Mouse (Mus musculus) limb, embryonic 11.5 days (tissue): ENCODE measurements around the gene Neu2. TPM values are rescaled to one million over a fixed set of nuclear protein-coding genes. Genes with fewer than 3 reads are reported as not detected.

Source experiments
- ATAC-seq: fragments of 200-750 bp; cut with Nextera tagmentation; 2 replicates; pipeline ENCODE4 v1.8.0; 2017; ENCODE audit warnings: low read depth; ENCODE audit not compliant: insufficient number of reproducible peaks, low FRiP score, low TSS enrichment
- DNase-seq: peaks from one replicate; pipeline ENCODE4 v3.0.0-alpha.2; 2015; ENCODE audit warnings: low spot score
- H3K27ac ChIP-seq: fragments of 300-500 bp; sonication (generic); replicated peaks from 2 replicates; pipeline ENCODE4 v1.5.1; 2014; ENCODE audit warnings: low read depth, mild to moderate bottlenecking, low read length
- H3K27me3 ChIP-seq: fragments of 300-500 bp; sonication (generic); 2 replicates; pipeline ENCODE4 v1.6.1; 2014; ENCODE audit warnings: mild to moderate bottlenecking, low read length, mixed read lengths; ENCODE audit not compliant: control insufficient read depth, insufficient read depth
- H3K36me3 ChIP-seq: fragments of 300-500 bp; sonication (generic); 2 replicates; pipeline ENCODE4 v1.6.1; 2014; ENCODE audit warnings: mild to moderate bottlenecking, low read length, moderate library complexity, mixed read lengths; ENCODE audit not compliant: control insufficient read depth, insufficient read depth
- H3K4me1 ChIP-seq: fragments of 300-500 bp; sonication (generic); 2 replicates; pipeline ENCODE4 v1.6.1; 2014; ENCODE audit warnings: low read length, mixed read lengths; ENCODE audit not compliant: control insufficient read depth, insufficient read depth
- H3K4me2 ChIP-seq: fragments of 300-500 bp; sonication (generic); 2 replicates; pipeline ENCODE4 v1.6.1; 2014; ENCODE audit warnings: low read depth, mild to moderate bottlenecking, moderate library complexity; ENCODE audit not compliant: severe bottlenecking
- H3K4me3 ChIP-seq: fragments of 300-500 bp; sonication (generic); 2 replicates; pipeline ENCODE4 v1.5.1; 2014; ENCODE audit warnings: low read depth, low read length
- H3K9ac ChIP-seq: fragments of 300-500 bp; sonication (generic); 2 replicates; pipeline ENCODE4 v1.6.1; 2014; ENCODE audit warnings: mild to moderate bottlenecking, low read length
- H3K9me3 ChIP-seq: fragments of 300-500 bp; sonication (generic); 2 replicates; pipeline ENCODE4 v1.6.1; 2016; ENCODE audit warnings: low read length; ENCODE audit not compliant: control insufficient read depth
- WGBS: fragments of 180-500 bp; shearing (Covaris S2); extraction: QIAGEN DNeasy Blood & Tissue Kit; methylation state at CpG from one replicate; pipeline ENCODE4 v1.1.7; 2014; 5-methylcytosine and 5-hydroxymethylcytosine counted together
- polyA plus RNA-seq: library from polyadenylated mRNA; unstranded; fragments of >200 nt; fragmentation: Nextera tagmentation; extraction: Ambion mirVana; gene quantifications from 2 replicates; pipeline ENCODE4 v1.2.1, GENCODE M21; 2014

The Neu2 gene
- polyA plus RNA-seq, 1 experiment from 2014 or later = not detected

DNA sequence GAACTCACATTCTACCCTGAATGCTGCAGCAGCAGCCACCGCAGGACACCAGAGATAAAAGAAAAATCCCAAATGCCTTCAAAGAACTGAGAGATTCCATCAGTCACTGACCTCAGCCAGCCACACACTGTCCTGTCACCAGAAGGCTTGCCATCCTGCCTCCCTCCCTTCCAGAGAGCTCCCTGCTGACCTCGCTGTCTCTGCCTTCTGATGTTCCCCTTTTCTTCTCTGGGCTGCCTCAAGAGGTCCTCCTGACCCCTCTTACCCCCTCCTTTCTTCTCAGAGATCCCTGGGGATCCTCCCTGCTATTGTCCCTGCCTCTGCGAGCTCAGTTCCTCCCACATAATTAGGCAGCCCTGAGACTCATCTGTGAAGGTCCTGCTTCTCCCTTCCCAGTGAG lies 71.1 kb downstream of the Neu2 start:
- DNase-seq = no peak
- 5% methylated on average over 3 of the region's 3 CpGs for WGBS
- H3K9ac ChIP-seq = no peak overlapping the region
- no peaks in the 10 kb centered on the region for H3K27me3 ChIP-seq
- no peak overlapping the region for H3K4me2 ChIP-seq
- H3K9me3 ChIP-seq = no peaks in the 10 kb centered on the region
- no peaks in the 10 kb centered on the region for H3K36me3 ChIP-seq
- no peak overlapping the region for H3K4me3 ChIP-seq
- H3K4me1 ChIP-seq = no peaks in the 10 kb centered on the region
- ATAC-seq = no peak
- H3K27ac ChIP-seq = no peak overlapping the region

DNA sequence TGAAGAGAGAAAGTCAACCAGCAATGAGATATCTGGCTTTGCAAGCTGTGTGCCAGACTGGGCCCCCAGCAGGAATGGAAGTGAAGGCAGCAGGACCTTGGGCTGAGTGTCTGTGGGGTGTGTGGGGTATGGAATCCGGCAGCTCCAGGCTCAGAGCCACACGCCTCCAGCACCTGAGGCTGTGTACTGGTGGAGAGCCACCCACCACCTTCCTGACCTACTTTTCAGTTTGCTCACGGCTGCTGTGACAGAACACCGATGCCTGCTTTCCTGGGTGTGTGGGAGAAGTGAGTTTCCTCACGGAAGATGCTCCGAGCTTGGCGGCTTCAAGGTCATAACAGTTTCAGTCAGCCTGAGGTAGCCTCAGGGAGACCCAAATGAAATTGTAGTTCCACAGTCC lies 79.5 kb downstream of the Neu2 start:
- Histone ChIP-seq H3K4me1 (no peaks in the 10 kb centered on the region), H3K27ac (no peak overlapping the region), H3K27me3 (no peaks in the 10 kb centered on the region), H3K9ac (no peak overlapping the region), H3K4me2 (no peak overlapping the region), H3K4me3 (no peak overlapping the region), H3K36me3 (no peaks in the 10 kb centered on the region), H3K9me3 (no peaks in the 10 kb centered on the region)
- DNase-seq (no peak), ATAC-seq (no peak)
- WGBS = 88% methylated on average over 7 of the region's 7 CpGs

DNA sequence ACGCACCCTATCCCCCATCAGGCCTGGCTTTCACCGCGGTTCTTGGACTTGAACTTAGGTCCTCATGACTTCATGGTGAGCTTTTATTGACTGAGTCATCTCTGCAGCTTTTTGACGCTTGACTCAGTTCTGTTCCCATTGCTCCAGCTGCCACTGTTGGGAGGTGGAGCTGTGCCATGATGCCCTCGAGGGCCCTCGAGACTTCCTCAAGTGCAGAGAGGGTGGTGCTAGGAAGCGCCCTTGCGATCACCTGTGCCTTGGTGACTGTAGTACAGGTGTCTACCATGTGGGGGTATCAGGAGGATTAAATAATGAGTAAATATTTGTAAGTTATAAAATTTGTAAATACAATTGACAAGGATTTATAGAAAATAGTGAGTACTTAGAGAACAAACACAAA lies 80.3 kb downstream of the Neu2 start:
- Histone ChIP-seq H3K4me1 (no peaks in the 10 kb centered on the region), H3K4me3 (no peak overlapping the region), H3K27ac (no peak overlapping the region), H3K36me3 (no peaks in the 10 kb centered on the region), H3K9ac (no peak overlapping the region), H3K4me2 (no peak overlapping the region), H3K27me3 (no peaks in the 10 kb centered on the region), H3K9me3 (no peaks in the 10 kb centered on the region)
- no peak for ATAC-seq
- no peak for DNase-seq
- WGBS = 88% methylated on average over 8 of the region's 8 CpGs

DNA sequence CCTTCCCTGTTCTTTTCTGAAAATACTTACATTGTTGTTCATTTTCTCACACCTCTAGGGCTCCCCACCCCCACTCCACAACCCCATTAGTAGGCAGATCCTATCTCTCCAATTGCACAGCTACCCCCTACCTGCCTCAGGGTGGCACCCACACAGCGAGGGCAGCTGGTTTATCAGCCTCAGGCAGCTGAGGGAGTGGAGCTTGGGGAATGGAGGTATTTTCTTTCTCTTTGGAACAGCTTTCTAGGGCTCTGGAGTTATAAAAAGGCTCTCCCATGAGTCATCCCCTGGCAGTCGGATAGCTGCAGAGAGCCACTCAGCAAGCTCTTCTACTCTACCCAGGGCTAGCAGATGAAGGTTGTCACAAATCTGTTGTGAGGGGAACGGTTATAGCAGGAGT lies 84.6 kb downstream of the Neu2 start:
- no peaks in the 10 kb centered on the region for H3K4me1 ChIP-seq
- no peak overlapping the region for H3K27ac ChIP-seq
- no peak overlapping the region for H3K9ac ChIP-seq
- 82% methylated on average over 3 of the region's 3 CpGs for WGBS
- H3K36me3 ChIP-seq = no peaks in the 10 kb centered on the region
- no peak overlapping the region for H3K4me2 ChIP-seq
- no peak for DNase-seq
- H3K4me3 ChIP-seq = no peak overlapping the region
- H3K9me3 ChIP-seq = no peaks in the 10 kb centered on the region
- no peaks in the 10 kb centered on the region for H3K27me3 ChIP-seq
- ATAC-seq = no peak

DNA sequence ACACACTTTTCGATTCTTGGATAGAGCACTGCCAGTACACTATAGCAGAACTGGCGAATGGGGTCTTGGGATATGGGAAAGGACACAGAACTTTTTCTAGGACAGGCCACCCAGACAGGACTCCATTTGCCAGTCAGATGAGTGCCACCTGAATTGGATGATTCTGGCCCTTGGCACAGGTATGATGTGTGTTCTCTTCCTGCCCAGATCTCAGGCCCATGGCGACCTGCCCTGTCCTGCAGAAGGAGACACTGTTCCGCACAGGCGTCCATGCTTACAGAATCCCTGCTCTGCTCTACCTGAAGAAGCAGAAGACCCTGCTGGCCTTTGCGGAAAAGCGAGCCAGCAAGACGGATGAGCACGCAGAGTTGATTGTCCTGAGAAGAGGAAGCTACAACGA lies 85.0 kb downstream of the Neu2 start:
- H3K4me2 ChIP-seq = no peak overlapping the region
- no peaks in the 10 kb centered on the region for H3K36me3 ChIP-seq
- no peak overlapping the region for H3K27ac ChIP-seq
- H3K27me3 ChIP-seq = no peaks in the 10 kb centered on the region
- no peaks in the 10 kb centered on the region for H3K9me3 ChIP-seq
- ATAC-seq (no peak), DNase-seq (no peak)
- no peak overlapping the region for H3K4me3 ChIP-seq
- no peaks in the 10 kb centered on the region for H3K4me1 ChIP-seq
- no peak overlapping the region for H3K9ac ChIP-seq
- WGBS = 95% methylated on average over 10 of the region's 10 CpGs

DNA sequence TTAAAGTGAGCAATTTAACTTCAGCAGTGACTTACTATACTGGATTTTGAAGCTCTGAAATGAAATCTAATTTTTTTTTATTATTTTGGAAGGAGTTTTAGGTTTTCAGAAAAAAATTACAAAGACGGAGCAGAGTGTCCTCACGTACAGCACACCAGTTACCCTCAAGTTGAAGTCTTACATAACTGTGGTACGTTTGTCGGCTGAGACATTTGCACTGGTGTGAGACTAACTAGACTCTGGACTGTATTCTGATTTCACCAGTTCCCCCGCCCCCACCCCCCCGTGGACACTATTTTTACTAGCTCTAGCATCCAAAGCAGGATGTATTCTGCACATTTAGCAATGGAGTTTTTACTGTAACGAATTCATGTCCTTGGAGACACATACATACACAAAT lies 90.8 kb downstream of the Neu2 start:
- H3K27me3 ChIP-seq = no peaks in the 10 kb centered on the region
- no peak overlapping the region for H3K4me2 ChIP-seq
- DNase-seq = no peak
- no peaks in the 10 kb centered on the region for H3K4me1 ChIP-seq
- no peak for ATAC-seq
- 78% methylated on average over 7 of the region's 7 CpGs for WGBS
- H3K27ac ChIP-seq = no peak overlapping the region
- no peak overlapping the region for H3K4me3 ChIP-seq
- no peaks in the 10 kb centered on the region for H3K36me3 ChIP-seq
- H3K9ac ChIP-seq = no peak overlapping the region
- no peaks in the 10 kb centered on the region for H3K9me3 ChIP-seq

DNA sequence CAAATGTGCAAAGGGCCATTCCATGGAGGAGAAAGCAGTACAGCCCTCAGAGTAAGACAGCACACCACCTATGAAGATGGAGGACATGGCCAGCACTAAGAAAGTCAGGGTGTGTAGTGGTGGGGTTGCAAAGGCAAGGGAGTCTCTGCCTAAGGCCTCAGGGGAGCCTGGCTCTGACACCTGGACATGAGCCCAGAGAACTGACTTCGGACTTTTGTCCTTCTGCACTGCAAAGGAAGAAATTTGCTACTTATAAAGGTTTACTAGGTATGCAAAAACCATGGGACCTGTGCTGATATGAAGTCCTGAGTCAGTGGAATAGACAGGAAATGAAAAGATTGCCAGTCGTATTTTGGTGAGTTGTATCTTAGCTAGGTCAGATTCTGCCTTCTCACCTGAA lies 92.1 kb downstream of the Neu2 start:
- no peak for DNase-seq
- Histone ChIP-seq H3K9me3 (no peaks in the 10 kb centered on the region), H3K9ac (no peak overlapping the region), H3K4me2 (no peak overlapping the region), H3K27me3 (no peaks in the 10 kb centered on the region), H3K4me3 (no peak overlapping the region), H3K36me3 (no peaks in the 10 kb centered on the region), H3K27ac (no peak overlapping the region), H3K4me1 (no peaks in the 10 kb centered on the region)
- WGBS = 85% methylated on average over 2 of the region's 2 CpGs
- no peak for ATAC-seq

DNA sequence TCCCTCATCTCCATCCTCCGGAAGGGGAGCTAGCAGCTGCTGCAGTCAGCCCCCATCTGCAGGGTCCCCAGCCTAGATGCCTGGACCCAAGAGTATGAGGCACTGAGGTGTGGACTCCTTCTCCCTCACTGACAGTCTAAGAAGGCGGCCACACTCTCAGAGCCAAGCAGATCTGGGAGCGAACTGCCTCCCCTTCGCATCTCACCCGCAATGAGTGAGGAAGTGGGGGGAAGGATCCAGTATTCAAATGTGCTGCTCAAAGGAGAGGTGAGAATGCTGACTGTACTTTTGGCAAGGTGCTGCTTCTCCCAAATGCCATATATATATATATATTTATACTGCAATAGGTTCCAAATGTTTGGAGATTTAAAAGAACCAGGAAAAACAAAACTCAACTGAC lies 93.7 kb downstream of the Neu2 start:
- Histone ChIP-seq H3K9me3 (no peaks in the 10 kb centered on the region), H3K4me3 (no peak overlapping the region), H3K36me3 (no peaks in the 10 kb centered on the region), H3K9ac (no peak overlapping the region), H3K27ac (no peak overlapping the region), H3K4me1 (no peaks in the 10 kb centered on the region), H3K4me2 (no peak overlapping the region), H3K27me3 (no peaks in the 10 kb centered on the region)
- ATAC-seq (no peak), DNase-seq (no peak)
- 89% methylated on average over 5 of the region's 5 CpGs for WGBS

DNA sequence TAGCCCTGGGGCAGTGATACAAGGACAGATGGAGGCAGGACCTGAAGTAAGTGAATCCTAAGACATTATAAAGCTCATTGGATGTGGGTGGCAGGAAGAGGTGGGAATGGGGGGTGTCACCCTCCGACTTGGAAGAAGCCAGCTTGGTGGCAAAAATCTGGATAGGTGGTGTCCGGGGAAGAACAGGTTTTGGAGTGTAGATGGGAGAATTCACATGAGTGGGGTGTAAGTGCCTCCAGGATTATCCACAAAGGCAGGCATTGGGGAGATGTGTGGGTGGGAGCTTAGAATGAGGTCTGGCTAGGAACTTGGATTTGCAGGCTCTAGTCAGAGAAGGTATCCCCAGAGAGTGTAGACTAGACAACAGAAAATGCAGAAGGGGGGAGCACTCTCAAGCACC lies 95.6 kb downstream of the Neu2 start:
- Histone ChIP-seq H3K27ac (no peak overlapping the region), H3K36me3 (no peaks in the 10 kb centered on the region), H3K4me3 (no peak overlapping the region), H3K9me3 (no peaks in the 10 kb centered on the region), H3K9ac (no peak overlapping the region), H3K4me2 (no peak overlapping the region), H3K27me3 (no peaks in the 10 kb centered on the region), H3K4me1 (no peaks in the 10 kb centered on the region)
- ATAC-seq = no peak
- WGBS = 77% methylated on average over 2 of the region's 2 CpGs
- DNase-seq = no peak
